Comparison of ENCODE assay signal across 27 mouse cellular contexts in genomic region chr3:11601496-11601895, GRCm38 (mm10).
A peak's percentile ranks its signal among the peaks of the same experiment; 100 is the strongest.
DNase-seq lines count a peak whose midpoint lies in the region; ATAC-seq lines count a peak whose summit lies in the region.
"Had no signal": no experiment of that assay in that cellular context is flagged by ENCODE, and none has a peak within 500 bp of the region (broad histone marks: within the 10 kb centered on the region; RNA-seq: fewer than 3 reads in every experiment).

No protein-coding gene starts in this region.

- no peaks in the 10 kb centered on the region for H3K36me3 ChIP-seq in forebrain, embryonic 15.5 days
- no peaks in the 10 kb centered on the region for H3K36me3 ChIP-seq in forebrain, embryonic 13.5 days (ENCODE audit: poor library complexity, severe bottlenecking)
- H3K36me3 ChIP-seq: embryonic facial prominence, embryonic 12.5 days; heart, embryonic 13.5 days; limb, embryonic 15.5 days; liver, embryonic 15.5 days; lung, embryonic 15.5 days; midbrain, embryonic 13.5 days had no signal

- H3K4me1 ChIP-seq in forebrain, embryonic 15.5 days, result no peaks in the 10 kb centered on the region
- no peaks in the 10 kb centered on the region for H3K4me1 ChIP-seq in forebrain, embryonic 13.5 days
- H3K4me1 ChIP-seq: embryonic facial prominence, embryonic 12.5 days; heart, embryonic 13.5 days; limb, embryonic 15.5 days; liver, embryonic 15.5 days; lung, embryonic 15.5 days; megakaryocyte, embryonic 14.5 days; midbrain, embryonic 13.5 days had no signal

- peak; percentile 20 to 33 for DNase-seq in right cerebral cortex, postnatal 10 days (ENCODE audit: low spot score in 2 of 2)
- DNase-seq in right cerebral cortex, postnatal 14 days, result no peak
- DNase-seq in layer of hippocampus, postnatal 10 days (ENCODE audit: low spot score in 2 of 2), result peak; percentile 14 to 27
- DNase-seq in adipocyte (ENCODE audit: low spot score) (no peak), liver (no peak)
- DNase-seq: adrenal gland, postnatal 25 days; cerebellum, adult 11-12 months; cerebellum, postnatal 14 days; gastrocnemius, postnatal 14 days; heart, adult 2 months; heart, postnatal 14 days; kidney, adult 9 months; kidney, postnatal 14 days; left cerebral cortex, postnatal 4 days; lung, postnatal 36 days; thymus, postnatal 25 days had no signal

- H3K27ac ChIP-seq in forebrain, embryonic 15.5 days (replicated peaks), result no peak overlapping the region
- H3K27ac ChIP-seq in forebrain, embryonic 13.5 days, result no peak overlapping the region
- H3K27ac ChIP-seq: embryonic facial prominence, embryonic 12.5 days; heart, adult 2 months; heart, embryonic 13.5 days; hindbrain, postnatal 0 days; limb, embryonic 15.5 days; liver, embryonic 15.5 days; lung, embryonic 15.5 days; midbrain, embryonic 13.5 days had no signal

- H3K9ac ChIP-seq in forebrain, embryonic 15.5 days (replicated peaks), result no peak overlapping the region
- H3K9ac ChIP-seq in forebrain, embryonic 13.5 days, result no peak overlapping the region
- H3K9ac ChIP-seq: embryonic facial prominence, embryonic 12.5 days; heart, embryonic 13.5 days; limb, embryonic 15.5 days; liver, embryonic 15.5 days; lung, embryonic 15.5 days; midbrain, embryonic 13.5 days had no signal

- H3K4me2 ChIP-seq in forebrain, embryonic 15.5 days (replicated peaks), result no peak overlapping the region
- no peak overlapping the region for H3K4me2 ChIP-seq in forebrain, embryonic 13.5 days
- H3K4me2 ChIP-seq: embryonic facial prominence, embryonic 12.5 days; heart, embryonic 13.5 days; limb, embryonic 15.5 days; liver, embryonic 15.5 days; lung, embryonic 15.5 days; midbrain, embryonic 13.5 days had no signal

- H3K27me3 ChIP-seq in forebrain, embryonic 15.5 days, result no peaks in the 10 kb centered on the region
- no peaks in the 10 kb centered on the region for H3K27me3 ChIP-seq in forebrain, embryonic 13.5 days
- H3K27me3 ChIP-seq: embryonic facial prominence, embryonic 12.5 days; heart, embryonic 13.5 days; limb, embryonic 15.5 days; liver, embryonic 15.5 days; lung, embryonic 15.5 days; megakaryocyte, embryonic 14.5 days; midbrain, embryonic 13.5 days had no signal

- 0 out of 2 replicates have a peak, but pooled peaks have one; percentile 53 for ATAC-seq in forebrain, embryonic 15.5 days (replicated peaks)
- no peak for ATAC-seq in forebrain, embryonic 13.5 days
- ATAC-seq: hindbrain, postnatal 0 days; intestine, embryonic 16.5 days; midbrain, embryonic 13.5 days had no signal

- H3K4me3 ChIP-seq in forebrain, embryonic 15.5 days, result no peak overlapping the region
- H3K4me3 ChIP-seq in forebrain, embryonic 13.5 days, result no peak overlapping the region
- H3K4me3 ChIP-seq: embryonic facial prominence, embryonic 12.5 days; heart, adult 2 months; heart, embryonic 13.5 days; limb, embryonic 15.5 days; liver, embryonic 15.5 days; lung, embryonic 15.5 days; megakaryocyte, embryonic 14.5 days; midbrain, embryonic 13.5 days had no signal

- no peaks in the 10 kb centered on the region for H3K9me3 ChIP-seq in forebrain, embryonic 15.5 days
- no peaks in the 10 kb centered on the region for H3K9me3 ChIP-seq in forebrain, embryonic 13.5 days (replicated peaks)
- H3K9me3 ChIP-seq: embryonic facial prominence, embryonic 12.5 days; heart, embryonic 13.5 days; limb, embryonic 15.5 days; liver, embryonic 15.5 days; lung, embryonic 15.5 days; megakaryocyte, embryonic 14.5 days; midbrain, embryonic 13.5 days had no signal

Comparison
In these comparisons a context has a peak if more than half of its experiments do, and no peak if none do; other contexts are left out.
1. DNase-seq: peak in right cerebral cortex, postnatal 10 days (2 of 2) and layer of hippocampus, postnatal 10 days (2 of 2); none in right cerebral cortex, postnatal 14 days (single experiment), adipocyte (single experiment) and liver (single experiment).